Mouse (Mus musculus) hindbrain, embryonic 14.5 days (tissue): ENCODE measurements around the gene Fam111a. TPM values are rescaled to one million over a fixed set of nuclear protein-coding genes. Genes with fewer than 3 reads are reported as not detected.

Experiments
- ATAC-seq: fragments of 200-750 bp; cut with Nextera tagmentation; 2 replicates; pipeline ENCODE4 v1.8.0; 2017; ENCODE audit warnings: moderate number of reproducible peaks, mild to moderate bottlenecking, moderate TSS enrichment, moderate library complexity; ENCODE audit not compliant: low FRiP score
- DNase-seq: peaks from one replicate; pipeline ENCODE4 v3.0.0-alpha.2; 2015; ENCODE audit warnings: low spot score
- H3K27ac ChIP-seq: fragments of 300-500 bp; sonication (generic); 2 replicates; pipeline ENCODE4 v1.5.1; 2014; ENCODE audit warnings: mild to moderate bottlenecking, moderate library complexity
- H3K27me3 ChIP-seq: fragments of 300-500 bp; sonication (generic); 2 replicates; pipeline ENCODE4 v1.6.1; 2014; ENCODE audit warnings: mild to moderate bottlenecking, low read length, mixed read lengths; ENCODE audit not compliant: control insufficient read depth, insufficient read depth
- H3K36me3 ChIP-seq: fragments of 300-500 bp; sonication (generic); replicated peaks from 2 replicates; pipeline ENCODE4 v1.6.1; 2014; ENCODE audit not compliant: control insufficient read depth, insufficient read depth
- H3K4me1 ChIP-seq: fragments of 300-500 bp; sonication (generic); replicated peaks from 2 replicates; pipeline ENCODE4 v1.6.1; 2014; ENCODE audit warnings: antibody characterized with exemption, low read length, mixed read lengths; ENCODE audit not compliant: control insufficient read depth, insufficient read depth
- H3K4me2 ChIP-seq: fragments of 300-500 bp; sonication (generic); replicated peaks from 2 replicates; pipeline ENCODE4 v1.6.1; 2014; ENCODE audit warnings: mild to moderate bottlenecking, moderate library complexity
- H3K4me3 ChIP-seq: fragments of 300-500 bp; sonication (generic); replicated peaks from 2 replicates; pipeline ENCODE4 v1.5.1; 2014; ENCODE audit warnings: mild to moderate bottlenecking, low read length
- H3K9ac ChIP-seq: fragments of 300-500 bp; sonication (generic); 2 replicates; pipeline ENCODE4 v1.6.1; 2014
- H3K9me3 ChIP-seq: fragments of 300-500 bp; sonication (generic); 2 replicates; pipeline ENCODE4 v1.6.1; 2016; ENCODE audit warnings: low read length; ENCODE audit not compliant: control insufficient read depth
- WGBS: fragments of 180-500 bp; shearing (Covaris S2); extraction: QIAGEN DNeasy Blood & Tissue Kit; methylation state at CpG from one replicate; pipeline ENCODE4 v1.1.7; 2014; 5-methylcytosine and 5-hydroxymethylcytosine counted together
- polyA plus RNA-seq: library from polyadenylated mRNA; unstranded; fragments of >200 nt; fragmentation: Nextera tagmentation; extraction: Ambion mirVana; gene quantifications from 2 replicates; pipeline ENCODE4 v1.2.1, GENCODE M21; 2014

Gene Fam111a
- polyA plus RNA-seq, 1 experiment from 2014 or later = 7.1 TPM

DNA sequence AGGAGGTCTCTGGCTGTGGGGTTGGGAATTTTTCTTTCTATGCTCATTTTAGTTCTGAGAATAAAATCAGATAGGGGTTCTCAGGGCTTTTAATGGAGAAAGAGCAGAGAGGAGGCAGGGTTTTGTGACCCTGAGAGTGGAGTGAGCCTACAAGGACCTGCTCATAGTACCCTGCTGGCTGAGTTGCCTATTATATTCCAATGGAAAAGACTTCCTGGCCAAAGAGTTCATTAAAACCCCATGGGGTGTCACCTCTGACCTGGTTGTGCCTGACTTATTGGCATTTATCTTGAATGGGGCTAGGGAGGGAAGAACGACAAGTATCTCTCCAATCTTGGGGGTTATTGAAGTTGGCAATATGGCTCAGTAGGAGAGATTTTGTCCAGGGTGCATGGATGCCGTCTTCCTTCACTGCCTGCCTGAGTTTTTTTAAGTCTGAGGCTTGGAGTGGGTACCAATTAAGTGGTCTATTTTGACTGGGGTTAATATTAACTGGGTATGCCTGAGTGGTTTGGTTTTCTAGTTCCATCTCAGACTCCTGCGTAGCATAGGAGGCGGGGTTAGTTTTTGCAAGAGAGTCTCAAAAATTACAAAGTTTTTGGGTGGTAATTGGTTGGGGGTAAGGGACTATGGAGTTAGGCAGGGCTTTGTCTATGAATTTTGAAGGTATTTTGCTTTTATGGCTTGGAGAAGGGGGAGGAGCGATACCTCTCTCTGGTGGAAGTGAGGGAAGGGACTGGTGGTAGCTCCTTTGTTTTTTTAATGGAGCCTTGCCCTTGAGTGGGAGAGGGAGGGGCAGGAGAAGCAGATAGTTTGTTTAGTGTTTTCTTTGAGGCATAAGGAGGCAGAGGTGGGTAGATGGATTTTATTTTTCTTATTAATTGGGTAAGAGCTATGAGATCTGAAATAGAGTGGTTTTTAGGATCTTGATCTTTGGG lies 4.7 kb downstream of the Fam111a start:
- Histone ChIP-seq H3K36me3 (no peaks in the 10 kb centered on the region), H3K9me3 (no peaks in the 10 kb centered on the region), H3K4me3 (no peak overlapping the region), H3K4me1 (no peaks in the 10 kb centered on the region), H3K27ac (no peak overlapping the region), H3K9ac (no peak overlapping the region), H3K27me3 (no peaks in the 10 kb centered on the region), H3K4me2 (no peak overlapping the region)
- no peak for ATAC-seq
- WGBS = 46% methylated on average over 5 of the region's 5 CpGs
- no peak for DNase-seq

DNA sequence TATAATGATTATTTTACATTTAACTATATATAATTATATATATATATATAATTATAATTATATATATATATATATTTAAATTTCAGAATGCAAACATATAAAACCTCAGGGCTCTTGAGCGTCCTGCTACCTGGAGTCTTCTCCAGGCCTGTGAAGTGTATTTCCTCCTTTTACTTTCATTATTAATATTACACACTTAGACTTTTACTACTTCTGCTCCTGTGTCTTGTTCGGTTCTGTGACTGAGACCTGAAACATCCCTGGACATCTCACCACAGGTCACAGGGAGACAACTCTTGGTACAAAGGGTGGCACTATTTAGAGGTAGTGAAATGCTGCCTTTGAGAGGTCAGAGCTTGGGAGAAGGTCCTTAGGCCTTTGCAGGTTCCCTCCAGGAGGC lies 10.8 kb downstream of the Fam111a start:
- DNase-seq (no peak), ATAC-seq (no peak)
- Histone ChIP-seq H3K9ac (no peak overlapping the region), H3K9me3 (no peaks in the 10 kb centered on the region), H3K27me3 (no peaks in the 10 kb centered on the region), H3K4me2 (no peak overlapping the region), H3K4me1 (no peaks in the 10 kb centered on the region), H3K27ac (no peak overlapping the region), H3K4me3 (no peak overlapping the region), H3K36me3 (no peaks in the 10 kb centered on the region)
- WGBS = 95% methylated on average over 2 of the region's 2 CpGs

DNA sequence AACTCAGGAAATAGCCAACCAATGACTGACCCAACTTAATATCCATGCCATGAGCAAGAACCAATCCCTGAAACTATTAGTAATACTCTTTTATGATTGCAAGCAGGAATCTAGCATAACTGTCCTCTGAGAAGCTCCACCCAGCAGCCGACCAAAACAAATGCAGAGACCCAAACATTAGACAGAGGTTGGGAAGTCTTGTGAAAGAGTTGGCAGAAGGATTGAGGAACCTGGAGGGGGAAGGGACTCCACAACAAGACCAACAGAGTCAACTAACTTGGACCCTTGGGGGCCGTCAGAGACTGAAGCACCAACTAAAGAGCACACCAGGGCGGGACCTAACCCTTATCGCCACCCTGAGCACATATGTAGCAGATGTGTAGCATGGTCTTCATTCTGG lies 12.7 kb downstream of the Fam111a start:
- Histone ChIP-seq H3K36me3 (no peaks in the 10 kb centered on the region), H3K27ac (no peak overlapping the region), H3K4me3 (no peak overlapping the region), H3K27me3 (no peaks in the 10 kb centered on the region), H3K9ac (no peak overlapping the region), H3K4me1 (no peaks in the 10 kb centered on the region), H3K9me3 (no peaks in the 10 kb centered on the region), H3K4me2 (no peak overlapping the region)
- ATAC-seq (no peak), DNase-seq (no peak)
- 88% methylated on average over 4 of the region's 4 CpGs for WGBS

DNA sequence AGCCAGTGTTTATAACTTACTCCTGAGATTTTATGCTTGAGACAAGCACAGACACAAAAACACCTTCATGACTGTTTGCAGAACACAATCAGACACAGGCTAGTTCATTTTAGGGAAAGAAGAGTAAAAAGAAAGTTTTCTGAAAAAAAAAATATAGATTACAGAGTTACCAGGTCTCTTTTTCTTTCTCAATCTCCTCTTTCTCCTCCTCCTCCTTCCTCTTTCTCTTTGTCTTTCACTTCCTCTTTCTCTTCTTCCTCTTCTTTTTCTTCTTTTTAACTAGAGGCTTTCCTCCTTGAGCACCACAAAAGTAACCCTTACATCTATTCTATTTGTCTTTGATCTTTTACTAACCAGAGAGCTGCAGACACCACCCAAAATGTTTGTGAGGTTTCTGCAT lies 18.7 kb downstream of the Fam111a start:
- Histone ChIP-seq H3K27ac (no peak overlapping the region), H3K4me3 (no peak overlapping the region), H3K4me2 (no peak overlapping the region), H3K27me3 (no peaks in the 10 kb centered on the region), H3K9ac (no peak overlapping the region), H3K36me3 (no peaks in the 10 kb centered on the region), H3K9me3 (no peaks in the 10 kb centered on the region), H3K4me1 (no peaks in the 10 kb centered on the region)
- DNase-seq (no peak), ATAC-seq (no peak)

DNA sequence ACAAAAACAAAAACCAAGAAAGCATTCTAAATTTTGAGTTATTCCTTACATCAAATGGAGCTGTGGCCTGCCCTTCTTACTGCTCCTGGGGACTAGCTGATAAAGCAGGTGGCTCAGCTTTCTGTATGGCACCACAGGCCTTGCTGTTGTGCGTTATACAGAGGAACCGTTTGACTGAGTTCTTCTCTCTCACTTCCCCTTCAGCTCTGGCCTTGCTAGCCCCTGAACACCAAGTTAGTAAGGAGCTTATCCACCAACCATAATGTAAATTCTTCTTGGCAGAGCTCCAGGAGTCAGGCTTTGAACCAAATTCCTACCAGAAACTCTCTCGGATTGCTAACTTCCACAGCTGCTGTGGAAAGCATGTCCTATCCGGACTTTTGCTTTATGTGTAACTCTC lies 21.5 kb downstream of the Fam111a start:
- no peak overlapping the region for H3K4me3 ChIP-seq
- ATAC-seq = no peak
- no peak overlapping the region for H3K27ac ChIP-seq
- WGBS = 66% methylated on average over 4 of the region's 4 CpGs
- no peak for DNase-seq
- H3K4me2 ChIP-seq = no peak overlapping the region
- H3K27me3 ChIP-seq = no peaks in the 10 kb centered on the region
- H3K9ac ChIP-seq = no peak overlapping the region
- H3K36me3 ChIP-seq = no peaks in the 10 kb centered on the region
- no peaks in the 10 kb centered on the region for H3K4me1 ChIP-seq
- no peaks in the 10 kb centered on the region for H3K9me3 ChIP-seq

DNA sequence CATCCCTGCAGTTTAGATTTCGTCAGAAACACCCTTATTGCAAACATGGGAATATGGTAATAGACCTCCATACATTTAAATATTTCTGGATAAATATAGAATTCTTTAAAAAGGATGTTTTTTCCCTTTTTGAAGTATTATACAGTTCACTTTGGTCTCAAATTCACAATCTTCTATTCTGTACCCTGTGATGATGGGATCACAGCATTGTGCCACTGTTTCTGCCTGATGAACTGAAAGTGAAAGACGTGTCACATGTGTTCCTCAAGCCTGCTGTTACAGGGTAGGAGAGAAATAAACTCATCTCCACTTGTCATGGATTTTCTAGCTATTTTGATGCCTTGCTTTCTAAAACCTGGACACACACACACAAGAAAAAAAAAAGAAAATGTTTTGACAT lies 25.3 kb downstream of the Fam111a start:
- WGBS = 71% methylated on average over 2 of the region's 2 CpGs
- Histone ChIP-seq H3K9ac (no peak overlapping the region), H3K9me3 (no peaks in the 10 kb centered on the region), H3K27ac (no peak overlapping the region), H3K4me1 (peaks cover 6% of the 10 kb centered on the region), H3K4me3 (no peak overlapping the region), H3K27me3 (no peaks in the 10 kb centered on the region), H3K4me2 (no peak overlapping the region), H3K36me3 (no peaks in the 10 kb centered on the region)
- ATAC-seq (no peak), DNase-seq (no peak)

DNA sequence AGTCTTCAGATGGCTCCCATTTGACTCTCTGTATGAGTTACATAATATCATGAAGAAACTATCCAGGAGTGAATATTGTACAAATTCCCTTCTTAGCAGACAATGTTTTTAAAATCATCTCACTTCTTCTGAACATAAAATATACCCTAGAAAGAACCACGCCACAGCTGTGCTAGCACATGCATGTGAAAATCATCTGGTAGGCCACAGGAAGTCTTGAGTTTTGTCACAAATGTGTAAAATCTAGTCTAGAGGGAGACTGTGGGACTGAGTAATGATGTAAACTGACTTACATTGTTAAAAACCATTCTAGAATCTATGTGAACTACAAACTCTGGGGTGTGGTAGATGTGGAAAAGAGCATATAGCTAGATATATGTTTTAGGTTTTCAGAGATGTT lies 26.1 kb downstream of the Fam111a start:
- 100% methylated on average over 1 of the region's 1 CpGs for WGBS
- H3K4me2 ChIP-seq = no peak overlapping the region
- no peak overlapping the region for H3K4me3 ChIP-seq
- H3K4me1 ChIP-seq = peaks cover 6% of the 10 kb centered on the region
- DNase-seq = no peak
- H3K9me3 ChIP-seq = no peaks in the 10 kb centered on the region
- H3K9ac ChIP-seq = no peak overlapping the region
- no peaks in the 10 kb centered on the region for H3K27me3 ChIP-seq
- H3K36me3 ChIP-seq = no peaks in the 10 kb centered on the region
- H3K27ac ChIP-seq = no peak overlapping the region
- no peak for ATAC-seq

DNA sequence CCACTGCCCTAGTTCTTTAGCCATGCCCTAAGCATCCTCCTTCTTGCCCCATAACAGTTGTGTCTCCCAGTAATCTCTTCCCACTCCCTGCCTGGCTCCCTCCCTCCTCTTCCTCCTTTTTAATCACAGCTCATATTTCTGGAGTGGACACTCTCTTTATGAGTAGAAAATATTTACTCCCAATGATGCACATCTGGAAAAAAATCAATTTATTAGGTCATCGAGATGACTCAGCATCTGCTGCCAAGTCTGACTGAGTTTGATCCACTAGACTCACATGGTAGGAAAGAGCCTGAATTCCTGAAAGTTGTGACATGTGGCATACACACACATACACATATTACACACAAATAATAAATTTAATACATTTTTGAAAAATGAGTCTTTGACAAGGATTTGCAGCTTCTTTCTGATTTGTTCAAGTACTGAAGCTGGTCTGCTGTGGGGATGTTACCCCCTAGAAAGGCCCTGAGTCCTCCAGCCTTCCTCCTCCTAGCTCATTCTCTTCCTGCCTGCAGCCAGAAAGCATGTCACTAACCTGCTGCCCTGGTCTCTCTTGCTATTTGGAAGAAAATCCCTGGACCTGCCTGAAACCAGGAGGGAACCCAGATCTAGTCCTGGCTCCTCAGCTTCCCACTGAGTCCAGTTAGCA lies 27.2 kb downstream of the Fam111a start:
- Histone ChIP-seq H3K4me3 (peak overlapping the region; percentile 28), H3K36me3 (peaks cover 2% of the 10 kb centered on the region), H3K9me3 (no peaks in the 10 kb centered on the region), H3K9ac (peak overlapping the region; percentile 45), H3K27me3 (no peaks in the 10 kb centered on the region), H3K27ac (peak overlapping the region; percentile 22; the same call in 1 of the 2 replicates), H3K4me1 (peaks cover 6% of the 10 kb centered on the region), H3K4me2 (peak overlapping the region; percentile 51)
- WGBS = 89% methylated on average over 1 of the region's 1 CpGs
- ATAC-seq = no peak
- DNase-seq = no peak

DNA sequence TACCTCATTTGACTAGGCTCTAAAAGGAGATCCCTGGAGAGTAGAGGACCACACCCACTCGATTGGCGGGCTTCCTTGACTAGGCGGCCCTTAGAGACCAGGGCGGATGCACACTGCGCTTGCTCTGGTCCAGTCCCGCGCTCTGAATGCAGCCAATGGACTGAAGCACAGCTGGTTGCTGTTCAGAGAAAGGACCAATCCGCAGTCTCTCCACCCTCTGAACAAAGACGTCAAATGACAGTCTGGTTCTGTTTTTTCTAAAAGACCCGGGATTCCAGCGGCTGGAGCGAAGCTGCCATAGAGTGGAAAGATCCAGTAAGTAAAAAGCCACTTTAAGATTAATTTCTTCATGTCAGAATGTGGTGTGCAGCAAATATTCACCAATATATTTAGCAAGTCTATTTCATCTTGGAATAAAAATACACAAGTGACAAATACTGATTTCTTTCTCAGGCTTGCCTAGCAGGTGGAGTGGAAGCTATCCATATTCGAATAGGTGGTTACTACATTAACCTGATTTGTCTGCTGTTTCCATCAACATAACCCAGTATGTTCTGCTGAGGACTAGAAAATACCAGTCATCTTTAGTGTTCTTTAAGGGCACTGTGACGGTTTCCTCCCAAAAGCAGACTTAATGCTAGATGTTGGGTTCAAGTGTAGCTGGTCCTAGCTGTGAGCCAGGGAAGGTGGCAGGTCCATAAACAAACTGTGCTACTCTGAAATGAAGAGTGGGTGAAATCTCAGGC lies 27.9 kb downstream of the Fam111a start:
- H3K4me3 ChIP-seq = peak overlapping the region; percentile 28
- no peaks in the 10 kb centered on the region for H3K27me3 ChIP-seq
- peaks cover 4% of the 10 kb centered on the region for H3K36me3 ChIP-seq
- ATAC-seq = peak; percentile 100
- peak; percentile 81 for DNase-seq
- 4% methylated on average over 14 of the region's 14 CpGs for WGBS
- peak overlapping the region; percentile 48 for H3K9ac ChIP-seq
- peak overlapping the region; percentile 51 for H3K4me2 ChIP-seq
- peak overlapping the region; percentile 22; the same call in 1 of the 2 replicates for H3K27ac ChIP-seq
- H3K4me1 ChIP-seq = peaks cover 6% of the 10 kb centered on the region
- no peaks in the 10 kb centered on the region for H3K9me3 ChIP-seq
